Comparison of ENCODE assay signal across 13 mouse cellular contexts in genomic region chr16:95845323-95845860, GRCm38 (mm10).
DNase-seq lines count a peak whose midpoint lies in the region; ATAC-seq lines count a peak whose summit lies in the region.
"Had no signal": no experiment of that assay in that cellular context is flagged by ENCODE, and none has a peak within 500 bp of the region (broad histone marks: within the 10 kb centered on the region; RNA-seq: fewer than 3 reads in every experiment).

No protein-coding gene starts in this region.

- peak overlapping the region; percentile 24; the same call in 1 of the 2 replicates for H3K27ac ChIP-seq in embryonic facial prominence, embryonic 12.5 days
- H3K27ac ChIP-seq in forebrain, embryonic 15.5 days (replicated peaks) = no peak overlapping the region
- H3K27ac ChIP-seq in limb, embryonic 13.5 days = peak overlapping the region; percentile 94
- H3K27ac ChIP-seq: kidney, postnatal 0 days; midbrain, embryonic 12.5 days had no signal

- H3K4me1 ChIP-seq in embryonic facial prominence, embryonic 12.5 days = peaks cover 33% of the 10 kb centered on the region
- H3K4me1 ChIP-seq in forebrain, embryonic 15.5 days = peaks cover 12% of the 10 kb centered on the region; the same call in 1 of the 2 replicates
- peaks cover 56% of the 10 kb centered on the region for H3K4me1 ChIP-seq in limb, embryonic 13.5 days
- H3K4me1 ChIP-seq: midbrain, embryonic 12.5 days had no signal

- no peak overlapping the region for H3K9ac ChIP-seq in embryonic facial prominence, embryonic 12.5 days
- H3K9ac ChIP-seq in forebrain, embryonic 15.5 days (replicated peaks) = no peak overlapping the region
- no peak overlapping the region for H3K9ac ChIP-seq in limb, embryonic 13.5 days
- H3K9ac ChIP-seq: midbrain, embryonic 12.5 days had no signal

- H3K9me3 ChIP-seq in embryonic facial prominence, embryonic 12.5 days = no peaks in the 10 kb centered on the region
- H3K9me3 ChIP-seq in forebrain, embryonic 15.5 days = no peaks in the 10 kb centered on the region
- no peaks in the 10 kb centered on the region for H3K9me3 ChIP-seq in limb, embryonic 13.5 days
- H3K9me3 ChIP-seq: midbrain, embryonic 12.5 days had no signal

- H3K4me2 ChIP-seq in embryonic facial prominence, embryonic 12.5 days (replicated peaks) = no peak overlapping the region
- no peak overlapping the region for H3K4me2 ChIP-seq in forebrain, embryonic 15.5 days (replicated peaks)
- no peak overlapping the region for H3K4me2 ChIP-seq in limb, embryonic 13.5 days (replicated peaks)
- H3K4me2 ChIP-seq: midbrain, embryonic 12.5 days had no signal

- no peak for ATAC-seq in embryonic facial prominence, embryonic 12.5 days (ENCODE audit: insufficient number of reproducible peaks, insufficient read depth, low FRiP score, low TSS enrichment)
- ATAC-seq in forebrain, embryonic 15.5 days (replicated peaks) = peak; percentile 73
- ATAC-seq in limb, embryonic 13.5 days (ENCODE audit: low FRiP score, low read depth) = no peak

- WGBS in embryonic facial prominence, embryonic 12.5 days = 31% methylated on average over 10 of the region's 10 CpGs
- WGBS in forebrain, embryonic 15.5 days = 20% methylated on average over 10 of the region's 10 CpGs
- 12% methylated on average over 10 of the region's 10 CpGs for WGBS in limb, embryonic 13.5 days

- no peaks in the 10 kb centered on the region for H3K36me3 ChIP-seq in embryonic facial prominence, embryonic 12.5 days
- no peaks in the 10 kb centered on the region for H3K36me3 ChIP-seq in forebrain, embryonic 15.5 days
- H3K36me3 ChIP-seq in limb, embryonic 13.5 days = no peaks in the 10 kb centered on the region
- H3K36me3 ChIP-seq: midbrain, embryonic 12.5 days had no signal

- no peak overlapping the region for H3K4me3 ChIP-seq in embryonic facial prominence, embryonic 12.5 days
- no peak overlapping the region for H3K4me3 ChIP-seq in forebrain, embryonic 15.5 days
- H3K4me3 ChIP-seq in limb, embryonic 13.5 days = no peak overlapping the region
- H3K4me3 ChIP-seq: midbrain, embryonic 12.5 days had no signal

- DNase-seq in layer of hippocampus, postnatal 14 days (ENCODE audit: low spot score in 2 of 2) = peak; percentile 26 to 54
- no peak for DNase-seq in layer of hippocampus, postnatal 25 days (ENCODE audit: extremely low spot score in 1 of 2, low spot score in 1 of 2)
- no peak for DNase-seq in thymus, postnatal 10 days (ENCODE audit: low spot score in 2 of 2)
- DNase-seq in gastrocnemius, postnatal 25 days = no peak
- DNase-seq in cerebellum, postnatal 14 days = no peak
- DNase-seq: heart, postnatal 14 days; lung, adult 18-20 months had no signal

- no peaks in the 10 kb centered on the region for H3K27me3 ChIP-seq in embryonic facial prominence, embryonic 12.5 days
- no peaks in the 10 kb centered on the region for H3K27me3 ChIP-seq in forebrain, embryonic 15.5 days
- no peaks in the 10 kb centered on the region for H3K27me3 ChIP-seq in limb, embryonic 13.5 days
- H3K27me3 ChIP-seq: midbrain, embryonic 12.5 days; Patski had no signal

Comparison
In these comparisons a context has a peak if more than half of its experiments do, and no peak if none do; other contexts are left out.
1. DNase-seq: peak in layer of hippocampus, postnatal 14 days (2 of 2); none in layer of hippocampus, postnatal 25 days (0 of 2), thymus, postnatal 10 days (0 of 2), gastrocnemius, postnatal 25 days (single experiment) and cerebellum, postnatal 14 days (0 of 2).